Mouse (Mus musculus) small intestine, adult 2 months (tissue): ENCODE data around the gene Gsk3b.

ENCODE experiments used
- CTCF ChIP-seq: fragments of 200-500 bp; IDR thresholded peaks from 2 replicates; pipeline ENCODE4 v1.5.1; 2012; ENCODE audit warnings: low read depth, mild to moderate bottlenecking, control low read depth, inconsistent platforms, low read length, moderate library complexity, mixed read lengths; ENCODE audit not compliant: insufficient replicate concordance, insufficient read length; ENCODE audit errors: extremely low read depth
- POLR2A ChIP-seq: fragments of 200-500 bp; IDR thresholded peaks from 2 replicates; pipeline ENCODE4 v1.6.1; 2012; ENCODE audit warnings: low read depth, mild to moderate bottlenecking, control low read depth, inconsistent platforms, low read length, moderate library complexity

- TF ChIP-seq POLR2A: no peak
- no peak for TF ChIP-seq CTCF
These were observed 17.7 kb downstream of the Gsk3b start for GRCm38 (mm10) chr16:38106542-38106941.
